Mouse (Mus musculus) embryonic facial prominence, embryonic 13.5 days (tissue): Measurements from ENCODE around the gene Cnot10. TPM values are rescaled to one million over a fixed set of nuclear protein-coding genes. Genes with fewer than 3 reads are reported as not detected.
"Not testable (repeated sequence)": the region's sequence is repeated elsewhere in the genome, so short reads cannot be mapped to it uniquely, and the experiment has no call there.

Experiments
- ATAC-seq: fragments of 200-750 bp; cut with Nextera tagmentation; 2 replicates; pipeline ENCODE4 v1.8.0; 2017; ENCODE audit warnings: low read depth; ENCODE audit not compliant: insufficient number of reproducible peaks, insufficient read depth, low FRiP score, low TSS enrichment
- H3K27ac ChIP-seq: fragments of 300-500 bp; sonication (generic); 2 replicates; pipeline ENCODE4 v1.5.1; 2015; ENCODE audit warnings: moderate library complexity, mild to moderate bottlenecking, inconsistent platforms
- H3K27me3 ChIP-seq: fragments of 300-500 bp; sonication (generic); 2 replicates; pipeline ENCODE4 v1.6.1; 2015; ENCODE audit warnings: mild to moderate bottlenecking, inconsistent platforms
- H3K36me3 ChIP-seq: fragments of 300-500 bp; sonication (generic); 2 replicates; pipeline ENCODE4 v1.6.1; 2015; ENCODE audit warnings: mild to moderate bottlenecking, inconsistent platforms
- H3K4me1 ChIP-seq: fragments of 300-500 bp; sonication (generic); 2 replicates; pipeline ENCODE4 v1.6.1; 2015; ENCODE audit warnings: inconsistent platforms
- H3K4me2 ChIP-seq: fragments of 300-500 bp; sonication (generic); 2 replicates; pipeline ENCODE4 v1.6.1; 2015; ENCODE audit warnings: moderate library complexity, mild to moderate bottlenecking, inconsistent platforms
- H3K4me3 ChIP-seq: fragments of 300-500 bp; sonication (generic); 2 replicates; pipeline ENCODE4 v1.5.1; 2015; ENCODE audit warnings: mild to moderate bottlenecking, inconsistent platforms
- H3K9ac ChIP-seq: fragments of 300-500 bp; sonication (generic); 2 replicates; pipeline ENCODE4 v1.6.1; 2015; ENCODE audit warnings: mild to moderate bottlenecking, inconsistent platforms
- H3K9me3 ChIP-seq: fragments of 300-500 bp; sonication (generic); 2 replicates; pipeline ENCODE4 v1.6.1; 2016; ENCODE audit warnings: inconsistent platforms
- WGBS: fragments of 180-500 bp; shearing (Covaris S2); methylation state at CpG from one replicate; pipeline ENCODE4 v1.1.7; 2015; ENCODE audit warnings: mixed read lengths; 5-methylcytosine and 5-hydroxymethylcytosine counted together
- polyA plus RNA-seq: library from polyadenylated mRNA; unstranded; fragments of >200 nt; fragmentation: Nextera tagmentation; extraction: Ambion mirVana; gene quantifications from 2 replicates; pipeline ENCODE4 v1.2.1, GENCODE M21; 2015

The Cnot10 gene
- polyA plus RNA-seq, 1 experiment from 2014 or later, result 77.0 TPM

DNA sequence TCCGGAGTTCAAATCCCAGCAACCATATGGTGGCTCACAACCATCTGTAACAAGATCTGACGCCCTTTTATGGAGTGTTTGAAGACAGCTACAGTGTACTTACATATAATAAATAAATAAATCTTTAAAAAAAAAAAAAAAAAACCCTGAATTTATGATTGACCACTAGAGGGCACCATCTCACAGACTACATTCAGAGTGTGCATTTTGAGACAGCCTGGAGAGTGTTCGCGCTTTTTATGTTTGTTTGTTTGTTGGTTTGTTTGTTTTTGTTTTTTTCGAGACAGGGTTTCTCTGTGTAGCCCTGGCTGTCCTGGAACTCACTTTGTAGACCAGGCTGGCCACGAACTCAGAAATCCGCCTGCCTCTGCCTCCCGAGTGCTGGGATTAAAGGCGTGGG lies 8.5 kb upstream of the Cnot10 start:
- not testable (repeated sequence) for ATAC-seq, H3K27ac ChIP-seq, H3K9ac ChIP-seq, H3K36me3 ChIP-seq, H3K4me2 ChIP-seq, H3K4me1 ChIP-seq, H3K9me3 ChIP-seq, H3K4me3 ChIP-seq
- 49% methylated on average over 9 of the region's 9 CpGs for WGBS
- H3K27me3 ChIP-seq, result peaks cover 22% of the 10 kb centered on the region

DNA sequence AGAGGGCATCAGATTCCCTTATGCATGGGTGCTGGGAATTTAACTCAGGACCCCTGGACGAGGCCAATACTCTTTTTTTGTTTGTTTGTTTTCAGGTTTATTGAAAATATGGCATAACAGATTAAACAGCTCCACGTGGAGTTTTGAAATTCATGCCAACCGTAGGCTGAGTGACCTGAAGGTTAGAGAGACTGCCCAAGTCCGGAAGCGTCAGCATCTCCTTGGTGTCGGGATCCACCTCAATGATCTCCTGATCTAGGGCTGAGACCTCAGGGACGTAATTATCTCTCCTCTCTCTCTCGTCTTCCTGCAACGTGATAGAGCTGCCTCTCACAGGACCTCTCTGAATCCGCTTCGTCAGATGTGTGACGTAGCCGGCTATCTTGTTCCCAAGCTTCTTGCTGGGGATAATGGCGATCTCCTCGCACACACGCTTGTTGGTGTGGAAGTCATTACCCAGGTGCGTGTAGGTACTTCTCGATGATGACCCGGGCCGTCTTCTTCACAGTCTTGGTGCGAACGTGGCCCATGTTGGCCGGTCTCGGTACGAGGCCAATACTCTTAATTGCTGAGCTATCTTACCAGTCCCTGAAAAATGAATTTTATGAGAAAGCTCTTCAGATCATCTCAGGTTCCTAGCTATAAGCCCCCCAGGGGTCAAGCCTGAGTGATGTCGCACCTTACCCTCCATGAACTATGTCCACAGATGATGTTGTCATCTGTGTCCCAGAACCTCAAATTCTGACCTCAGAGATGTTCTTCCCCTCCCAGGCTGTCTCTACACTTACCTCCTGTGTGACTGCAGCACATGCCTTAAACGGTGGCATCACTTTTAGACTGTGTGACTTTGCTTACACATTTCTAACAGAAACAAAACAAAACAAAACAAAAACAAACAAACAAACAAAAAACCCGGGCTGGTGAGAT lies 7.8 kb upstream of the Cnot10 start:
- no peak overlapping the region for H3K4me3 ChIP-seq
- H3K27ac ChIP-seq, result no peak overlapping the region
- no peak overlapping the region for H3K4me2 ChIP-seq
- no peak overlapping the region for H3K9ac ChIP-seq
- no peaks in the 10 kb centered on the region for H3K4me1 ChIP-seq
- no peak for ATAC-seq
- no peaks in the 10 kb centered on the region for H3K9me3 ChIP-seq
- H3K27me3 ChIP-seq, result peaks cover 29% of the 10 kb centered on the region
- 81% methylated on average over 28 of the region's 28 CpGs for whole genome bisulfite sequencing
- H3K36me3 ChIP-seq, result no peaks in the 10 kb centered on the region

DNA sequence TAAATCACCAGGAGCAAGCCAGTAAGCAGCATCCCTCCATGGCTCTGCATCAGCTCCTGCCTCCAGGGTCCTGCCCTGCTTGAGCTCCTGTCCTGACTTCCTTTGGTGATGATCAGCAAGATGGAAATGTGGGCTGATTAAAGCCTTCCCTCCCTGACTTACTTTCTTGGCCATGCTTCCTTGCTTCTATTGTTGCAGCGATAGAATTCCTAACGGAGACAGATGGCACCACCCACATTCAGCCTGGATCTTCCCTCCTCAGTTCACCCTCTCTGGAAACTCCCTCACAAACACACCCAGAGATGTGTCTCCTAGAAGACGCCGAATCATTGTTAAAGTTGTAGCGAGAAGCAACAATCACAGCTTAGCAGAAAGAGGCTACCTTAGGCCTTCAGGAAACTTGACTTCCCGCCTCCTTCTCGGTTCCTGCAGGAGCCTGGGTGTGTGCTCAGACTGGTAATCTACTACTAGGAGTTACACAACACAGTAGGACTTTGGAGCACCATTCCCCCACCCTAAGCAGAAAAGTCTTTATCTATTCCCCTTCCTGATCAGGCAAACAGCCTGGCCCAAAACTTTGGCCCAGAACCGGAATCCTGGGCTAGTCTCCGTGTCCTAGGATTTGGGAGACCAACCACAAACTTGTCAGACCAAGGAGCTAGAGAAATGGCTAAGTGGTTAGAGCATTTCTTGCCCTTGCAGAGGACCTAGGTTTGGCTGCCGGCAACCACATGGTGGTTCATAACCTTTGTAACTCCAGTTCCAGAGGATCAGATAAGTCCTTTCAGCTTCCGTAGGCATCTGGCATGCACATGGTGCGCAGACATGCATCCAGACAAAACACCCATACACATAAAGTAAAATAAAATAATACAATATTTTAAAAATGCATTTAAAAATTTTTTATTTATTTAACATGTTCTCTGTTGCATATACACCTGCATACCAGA lies 6.8 kb upstream of the Cnot10 start:
- Histone ChIP-seq H3K27me3 (peaks cover 35% of the 10 kb centered on the region), H3K4me1 (no peaks in the 10 kb centered on the region), H3K36me3 (no peaks in the 10 kb centered on the region), H3K4me2 (no peak overlapping the region), H3K9ac (no peak overlapping the region), H3K27ac (no peak overlapping the region), H3K9me3 (no peaks in the 10 kb centered on the region), H3K4me3 (no peak overlapping the region)
- no peak for ATAC-seq
- 84% methylated on average over 12 of the region's 12 CpGs for WGBS

DNA sequence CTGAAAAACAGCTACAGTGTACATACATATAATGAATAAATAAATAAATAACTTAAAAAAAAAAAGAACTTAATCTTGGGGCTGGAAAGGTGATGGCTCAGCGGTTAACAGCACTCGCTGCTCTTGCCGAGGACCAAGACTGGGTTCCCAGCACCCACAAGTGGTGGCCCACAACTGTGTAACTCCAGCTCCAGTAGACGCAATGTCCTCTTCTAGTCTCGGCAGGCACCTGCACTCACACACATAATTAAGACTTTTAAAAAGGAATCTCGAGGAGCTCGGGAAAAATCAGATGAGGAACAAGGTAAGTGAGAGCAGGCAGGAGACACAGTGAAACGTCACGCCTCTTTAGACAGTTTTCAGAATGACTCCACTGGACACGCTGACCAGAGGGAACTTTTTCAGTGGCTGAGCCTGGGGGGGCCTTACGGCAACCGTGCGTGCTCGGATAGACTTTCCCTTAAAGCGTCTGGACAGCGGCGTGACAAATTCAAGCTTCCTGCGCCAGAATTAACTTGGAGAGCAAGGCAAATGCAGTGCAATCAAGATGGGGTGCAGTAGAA lies 717 bp downstream of the Cnot10 start:
- Histone ChIP-seq H3K4me1 (peaks cover 16% of the 10 kb centered on the region), H3K9me3 (no peaks in the 10 kb centered on the region), H3K27ac (peak overlapping the region; percentile 88), H3K36me3 (peaks cover 22% of the 10 kb centered on the region), H3K27me3 (peaks cover 30% of the 10 kb centered on the region), H3K9ac (peak overlapping the region; percentile 89), H3K4me2 (peak overlapping the region; percentile 84), H3K4me3 (peak overlapping the region; percentile 94)
- 14% methylated on average over 18 of the region's 18 CpGs for WGBS
- ATAC-seq, result 0 out of 2 replicates have a peak, but pooled peaks have one; percentile 1

DNA sequence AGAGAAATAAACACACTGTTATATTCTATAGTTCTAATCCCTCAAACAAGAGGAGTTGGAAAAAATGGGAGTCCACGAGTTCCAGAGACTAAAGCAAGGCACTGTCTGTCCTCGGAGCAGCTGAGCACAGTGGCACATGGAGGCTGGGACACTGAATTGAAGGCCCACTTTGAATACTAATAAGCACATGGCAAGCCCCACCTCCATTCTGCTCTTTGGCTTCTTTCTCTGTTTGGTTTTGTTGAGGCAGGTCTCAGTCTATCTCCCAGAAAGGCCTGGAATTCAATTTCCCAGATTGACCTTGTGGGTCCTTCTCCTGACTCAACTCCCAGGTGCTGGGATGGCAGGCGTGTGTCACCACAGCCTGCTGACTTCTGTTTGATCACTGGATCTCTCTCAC lies 3.2 kb downstream of the Cnot10 start:
- no peak overlapping the region for H3K9ac ChIP-seq
- no peak for ATAC-seq
- no peak overlapping the region for H3K4me3 ChIP-seq
- peaks cover 27% of the 10 kb centered on the region for H3K36me3 ChIP-seq
- H3K27ac ChIP-seq, result no peak overlapping the region
- H3K4me1 ChIP-seq, result peaks cover 16% of the 10 kb centered on the region
- H3K4me2 ChIP-seq, result no peak overlapping the region
- H3K27me3 ChIP-seq, result 0 out of 2 replicates have a peak, but pooled peaks cover 8% of the 10 kb centered on the region
- no peaks in the 10 kb centered on the region for H3K9me3 ChIP-seq
- WGBS, result 88% methylated on average over 3 of the region's 3 CpGs

DNA sequence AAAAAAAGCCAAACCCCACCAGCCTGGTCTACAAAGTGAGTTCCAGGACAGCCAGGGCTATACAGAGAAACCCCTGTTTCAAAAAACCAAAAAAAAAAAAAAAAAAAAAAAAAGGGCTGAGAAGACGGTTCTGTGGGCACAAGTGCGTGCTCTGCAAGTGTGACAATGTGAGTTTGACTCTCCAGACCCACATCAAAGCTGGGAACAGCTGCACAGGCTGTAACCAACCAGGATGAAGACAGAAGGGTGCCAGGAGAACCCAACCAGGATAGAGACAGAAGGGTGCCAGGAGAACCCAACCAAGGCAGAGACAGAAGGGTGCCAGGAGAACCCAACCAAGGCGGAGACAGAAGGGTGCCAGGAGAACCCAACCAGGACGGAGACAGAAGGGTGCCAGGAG lies 3.8 kb downstream of the Cnot10 start:
- Histone ChIP-seq H3K36me3 (peaks cover 31% of the 10 kb centered on the region), H3K4me1 (peaks cover 16% of the 10 kb centered on the region), H3K27me3 (0 out of 2 replicates have a peak, but pooled peaks cover 2% of the 10 kb centered on the region), H3K4me3 (no peak overlapping the region), H3K9me3 (no peaks in the 10 kb centered on the region), H3K27ac (no peak overlapping the region), H3K4me2 (no peak overlapping the region), H3K9ac (no peak overlapping the region)
- ATAC-seq, result no peak
- 90% methylated on average over 4 of the region's 4 CpGs for WGBS

DNA sequence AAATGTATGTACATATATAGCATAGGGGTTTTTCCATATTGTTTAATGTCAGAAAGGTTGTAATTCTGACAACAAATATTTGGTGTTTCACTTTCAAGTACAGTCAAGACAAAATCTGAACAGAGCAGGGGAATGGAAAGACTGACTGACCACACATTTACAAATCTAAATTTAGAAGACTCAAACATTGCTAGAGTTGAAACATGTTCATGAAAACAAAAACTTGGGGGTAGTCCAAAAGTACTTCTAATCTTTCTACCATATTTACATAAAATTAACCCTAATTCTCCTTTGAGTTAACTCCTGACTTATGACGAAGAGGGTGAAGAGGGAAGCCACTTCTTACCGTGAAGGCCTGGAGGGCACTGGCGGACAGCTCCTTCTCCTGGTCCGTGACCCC lies 7.7 kb downstream of the Cnot10 start:
- no peak overlapping the region for H3K27ac ChIP-seq
- WGBS, result 69% methylated on average over 4 of the region's 4 CpGs
- H3K4me3 ChIP-seq, result no peak overlapping the region
- H3K9ac ChIP-seq, result no peak overlapping the region
- no peak for ATAC-seq
- H3K4me1 ChIP-seq, result no peaks in the 10 kb centered on the region
- no peaks in the 10 kb centered on the region for H3K9me3 ChIP-seq
- no peaks in the 10 kb centered on the region for H3K27me3 ChIP-seq
- no peak overlapping the region for H3K4me2 ChIP-seq
- H3K36me3 ChIP-seq, result peaks cover 51% of the 10 kb centered on the region

DNA sequence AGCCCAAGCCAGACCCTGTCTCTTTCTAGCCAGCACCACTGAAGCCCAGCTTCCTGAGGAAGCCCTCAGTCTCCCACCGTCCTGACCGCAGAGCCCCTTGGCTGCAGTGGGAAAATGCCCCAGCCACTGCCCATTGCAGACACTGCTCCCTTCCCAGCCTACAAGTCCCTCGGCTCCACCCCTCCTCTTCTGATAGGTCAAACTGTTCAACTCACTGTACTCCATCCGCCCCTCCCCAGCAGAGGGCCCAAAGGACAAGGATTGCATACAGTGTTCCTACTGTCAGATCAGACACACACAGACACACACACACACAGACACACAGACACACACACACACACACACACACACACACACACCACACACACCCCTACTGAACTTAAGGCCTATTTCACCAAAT lies 13.3 kb downstream of the Cnot10 start:
- no peak for ATAC-seq
- 69% methylated on average over 4 of the region's 4 CpGs for WGBS
- H3K36me3 ChIP-seq, result peaks cover 89% of the 10 kb centered on the region

DNA sequence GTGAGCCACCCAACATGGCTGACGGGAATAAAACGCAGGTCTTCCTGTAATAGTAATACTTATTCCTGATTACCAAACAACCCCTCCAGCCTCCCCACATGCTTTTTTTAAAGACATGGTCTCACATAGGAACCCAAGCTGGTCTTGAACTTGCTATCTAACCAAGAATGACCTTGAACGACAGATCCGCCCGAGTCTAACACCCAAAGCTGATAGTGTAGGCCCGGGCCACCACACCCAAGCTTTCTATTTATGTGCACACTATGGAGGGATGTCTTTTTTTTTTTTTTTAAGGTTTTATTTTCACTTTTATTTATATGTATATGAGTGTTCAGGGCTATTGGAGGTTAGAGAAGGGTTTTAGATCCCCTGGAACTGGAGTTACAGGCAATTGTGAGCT lies 15.8 kb downstream of the Cnot10 start:
- peaks cover 97% of the 10 kb centered on the region for H3K36me3 ChIP-seq
- no peak overlapping the region for H3K27ac ChIP-seq
- no peaks in the 10 kb centered on the region for H3K4me1 ChIP-seq
- no peaks in the 10 kb centered on the region for H3K27me3 ChIP-seq
- H3K9ac ChIP-seq, result no peak overlapping the region
- H3K9me3 ChIP-seq, result no peaks in the 10 kb centered on the region
- ATAC-seq, result no peak
- no peak overlapping the region for H3K4me3 ChIP-seq
- H3K4me2 ChIP-seq, result no peak overlapping the region
- 96% methylated on average over 6 of the region's 6 CpGs for WGBS

More for the DNA sequence above, 13.3 kb downstream of the Cnot10 start:
- no peak overlapping the region for H3K27ac ChIP-seq
- no peak overlapping the region for H3K9ac ChIP-seq
- H3K4me2 ChIP-seq, result no peak overlapping the region
- H3K27me3 ChIP-seq, result no peaks in the 10 kb centered on the region
- no peaks in the 10 kb centered on the region for H3K9me3 ChIP-seq
- no peak overlapping the region for H3K4me3 ChIP-seq
- H3K4me1 ChIP-seq, result no peaks in the 10 kb centered on the region

DNA sequence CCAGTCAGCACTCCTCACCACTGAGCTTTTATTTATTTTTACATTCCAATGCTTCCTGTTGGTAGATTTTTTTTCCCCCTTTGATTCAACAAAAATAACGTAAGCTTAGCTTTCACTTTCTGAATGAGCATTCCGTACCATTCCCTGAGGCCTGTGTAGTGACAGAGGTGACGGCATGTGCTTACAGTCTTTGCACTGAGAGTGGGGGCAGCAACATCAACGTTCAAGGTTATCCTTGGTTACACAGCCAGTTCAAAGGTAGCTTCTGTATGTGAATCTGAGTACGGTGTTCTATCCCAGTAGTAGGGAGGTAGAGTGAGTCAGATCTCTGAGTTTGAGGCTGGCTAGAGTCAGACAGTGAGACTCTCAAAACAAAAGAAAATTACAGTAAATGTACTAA lies 18.8 kb downstream of the Cnot10 start:
- WGBS, result 92% methylated on average over 5 of the region's 5 CpGs
- H3K27ac ChIP-seq, result no peak overlapping the region
- peaks cover 86% of the 10 kb centered on the region for H3K36me3 ChIP-seq

DNA sequence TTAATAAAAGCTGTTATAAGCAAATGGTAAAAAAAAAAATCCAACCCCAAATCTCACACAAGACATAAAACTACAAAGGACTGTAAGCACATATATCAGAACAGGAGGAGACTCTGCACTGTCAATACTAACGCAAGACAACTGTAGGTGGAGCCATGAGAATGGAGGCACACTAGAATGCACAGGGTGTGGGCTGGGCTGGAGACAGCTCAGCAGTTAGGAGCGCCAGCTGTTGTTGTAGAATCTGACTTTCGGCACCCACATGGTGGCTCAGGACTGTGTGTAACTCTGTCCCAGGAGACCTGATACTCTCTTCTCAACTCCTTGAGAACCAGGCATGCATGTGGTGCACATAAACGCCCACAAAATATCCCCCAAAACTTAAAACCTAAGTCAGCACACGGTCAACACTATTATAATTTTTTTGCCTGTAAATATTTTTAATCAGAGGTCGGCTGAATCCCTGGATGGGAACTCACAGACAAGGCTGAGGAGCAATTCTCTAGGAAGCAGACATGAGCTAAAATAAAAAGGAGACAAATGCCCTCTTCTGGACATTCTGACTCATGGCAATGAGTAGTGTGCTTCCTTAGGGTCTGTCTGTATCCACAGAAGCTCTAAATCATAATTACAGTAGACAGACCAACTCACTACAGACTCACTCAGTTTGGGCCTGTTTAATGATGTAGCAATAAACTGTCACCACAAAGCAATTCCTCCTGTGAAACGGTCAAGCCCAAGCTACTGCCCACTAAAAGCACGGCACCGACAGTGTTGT lies 25.6 kb downstream of the Cnot10 start:
- ATAC-seq, result no peak
- no peak overlapping the region for H3K27ac ChIP-seq
- no peak overlapping the region for H3K4me3 ChIP-seq
- H3K4me1 ChIP-seq, result no peaks in the 10 kb centered on the region
- 84% methylated on average over 9 of the region's 9 CpGs for WGBS
- H3K9ac ChIP-seq, result no peak overlapping the region
- no peaks in the 10 kb centered on the region for H3K9me3 ChIP-seq
- peaks cover 79% of the 10 kb centered on the region for H3K36me3 ChIP-seq
- H3K27me3 ChIP-seq, result no peaks in the 10 kb centered on the region
- H3K4me2 ChIP-seq, result no peak overlapping the region

More for the DNA sequence above, 18.8 kb downstream of the Cnot10 start:
- no peak overlapping the region for H3K9ac ChIP-seq
- no peak for ATAC-seq
- no peak overlapping the region for H3K4me3 ChIP-seq
- no peaks in the 10 kb centered on the region for H3K4me1 ChIP-seq
- no peaks in the 10 kb centered on the region for H3K27me3 ChIP-seq
- no peak overlapping the region for H3K4me2 ChIP-seq
- no peaks in the 10 kb centered on the region for H3K9me3 ChIP-seq
